Mouse (Mus musculus): Measurements from ENCODE around the gene Gadl1. TPM values are rescaled to one million over a fixed set of nuclear protein-coding genes. Genes with fewer than 3 reads are reported as not detected.

Gene Gadl1
- total and polyA plus RNA-seq, 2 experiments from 2014 or later, result 0.21 to 0.44 TPM

- no peaks in the 10 kb centered on the region for H3K36me3 ChIP-seq (ENCODE audit: insufficient read depth, low read length)
- DNase-seq (ENCODE audit: low spot score) (no peak), ATAC-seq (ENCODE audit: low FRiP score) (no peak)
- H3K4me3 ChIP-seq (ENCODE audit: low read depth, low read length), result no peak overlapping the region
- 19% methylated on average over 2 of the region's 2 CpGs for WGBS
- no peak overlapping the region for H3K9ac ChIP-seq (replicated peaks; ENCODE audit: low read length, poor library complexity, severe bottlenecking)
- H3K27me3 ChIP-seq (ENCODE audit: insufficient read depth, low read length), result no peaks in the 10 kb centered on the region
- no peaks in the 10 kb centered on the region for H3K9me3 ChIP-seq (ENCODE audit: low read length)
- no peak for TF ChIP-seq CTCF (IDR thresholded peaks at IDR 0.05)
- no peak overlapping the region for H3K27ac ChIP-seq (ENCODE audit: low read depth, low read length)
- no peak overlapping the region for H3K4me2 ChIP-seq (ENCODE audit: low read depth, low read length, poor library complexity, severe bottlenecking)
- no peaks in the 10 kb centered on the region for H3K4me1 ChIP-seq (ENCODE audit: insufficient read depth, low read length)
Observed at GRCm38 (mm10) chr9:115978478-115978877, 69.2 kb downstream of the Gadl1 start.

GRCm38 (mm10) chr9:115990661-115991060 lies 81.4 kb downstream of the Gadl1 start:
- Histone ChIP-seq H3K4me3 (ENCODE audit: low read depth, low read length) (no peak overlapping the region), H3K27ac (ENCODE audit: low read depth, low read length) (no peak overlapping the region), H3K4me2 (ENCODE audit: low read depth, low read length, poor library complexity, severe bottlenecking) (no peak overlapping the region), H3K9me3 (ENCODE audit: low read length) (no peaks in the 10 kb centered on the region), H3K9ac (replicated peaks; ENCODE audit: low read length, poor library complexity, severe bottlenecking) (no peak overlapping the region), H3K4me1 (ENCODE audit: insufficient read depth, low read length) (no peaks in the 10 kb centered on the region), H3K27me3 (ENCODE audit: insufficient read depth, low read length) (no peaks in the 10 kb centered on the region), H3K36me3 (ENCODE audit: insufficient read depth, low read length) (no peaks in the 10 kb centered on the region)
- TF ChIP-seq CTCF (IDR thresholded peaks at IDR 0.05), result peak; percentile 31
- DNase-seq (ENCODE audit: low spot score) (no peak), ATAC-seq (ENCODE audit: low FRiP score) (no peak)
- WGBS, result 92% methylated on average over 7 of the region's 7 CpGs

- Histone ChIP-seq H3K9ac (replicated peaks; ENCODE audit: low read length, poor library complexity, severe bottlenecking) (no peak overlapping the region), H3K9me3 (ENCODE audit: low read length) (no peaks in the 10 kb centered on the region), H3K27ac (ENCODE audit: low read depth, low read length) (no peak overlapping the region), H3K4me3 (ENCODE audit: low read depth, low read length) (no peak overlapping the region), H3K27me3 (ENCODE audit: insufficient read depth, low read length) (no peaks in the 10 kb centered on the region), H3K36me3 (ENCODE audit: insufficient read depth, low read length) (no peaks in the 10 kb centered on the region), H3K4me1 (ENCODE audit: insufficient read depth, low read length) (no peaks in the 10 kb centered on the region), H3K4me2 (ENCODE audit: low read depth, low read length, poor library complexity, severe bottlenecking) (no peak overlapping the region)
- WGBS, result 85% methylated on average over 2 of the region's 2 CpGs
- ATAC-seq (ENCODE audit: low FRiP score) (no peak), DNase-seq (ENCODE audit: low spot score) (no peak)
- no peak for TF ChIP-seq CTCF (IDR thresholded peaks at IDR 0.05)
Observed at GRCm38 (mm10) chr9:115994772-115995171, 85.5 kb downstream of the Gadl1 start.

- DNase-seq (ENCODE audit: low spot score) (peak; percentile 27), ATAC-seq (ENCODE audit: low FRiP score) (no peak)
- Histone ChIP-seq H3K27ac (ENCODE audit: low read depth, low read length) (no peak overlapping the region), H3K4me3 (ENCODE audit: low read depth, low read length) (no peak overlapping the region), H3K36me3 (ENCODE audit: insufficient read depth, low read length) (no peaks in the 10 kb centered on the region), H3K4me2 (ENCODE audit: low read depth, low read length, poor library complexity, severe bottlenecking) (no peak overlapping the region), H3K9me3 (ENCODE audit: low read length) (no peaks in the 10 kb centered on the region), H3K4me1 (ENCODE audit: insufficient read depth, low read length) (no peaks in the 10 kb centered on the region), H3K27me3 (ENCODE audit: insufficient read depth, low read length) (no peaks in the 10 kb centered on the region), H3K9ac (replicated peaks; ENCODE audit: low read length, poor library complexity, severe bottlenecking) (no peak overlapping the region)
- no peak for TF ChIP-seq CTCF (IDR thresholded peaks at IDR 0.05)
- WGBS, result 64% methylated on average over 23 of the region's 23 CpGs
Observed at GRCm38 (mm10) chr9:115995856-115996560, 86.8 kb downstream of the Gadl1 start.

- Histone ChIP-seq H3K27me3 (ENCODE audit: insufficient read depth, low read length) (no peaks in the 10 kb centered on the region), H3K9me3 (ENCODE audit: low read length) (no peaks in the 10 kb centered on the region), H3K27ac (ENCODE audit: low read depth, low read length) (no peak overlapping the region), H3K4me1 (ENCODE audit: insufficient read depth, low read length) (no peaks in the 10 kb centered on the region), H3K9ac (replicated peaks; ENCODE audit: low read length, poor library complexity, severe bottlenecking) (no peak overlapping the region), H3K4me2 (ENCODE audit: low read depth, low read length, poor library complexity, severe bottlenecking) (no peak overlapping the region), H3K36me3 (ENCODE audit: insufficient read depth, low read length) (no peaks in the 10 kb centered on the region), H3K4me3 (ENCODE audit: low read depth, low read length) (no peak overlapping the region)
- DNase-seq (ENCODE audit: low spot score) (no peak), ATAC-seq (ENCODE audit: low FRiP score) (no peak)
- TF ChIP-seq CTCF (IDR thresholded peaks at IDR 0.05), result no peak
- WGBS, result 64% methylated on average over 4 of the region's 4 CpGs
Observed at GRCm38 (mm10) chr9:115998383-115998782, 89.1 kb downstream of the Gadl1 start.

- WGBS, result 79% methylated on average over 8 of the region's 8 CpGs
- Histone ChIP-seq H3K27ac (ENCODE audit: low read depth, low read length) (no peak overlapping the region), H3K36me3 (ENCODE audit: insufficient read depth, low read length) (no peaks in the 10 kb centered on the region), H3K27me3 (ENCODE audit: insufficient read depth, low read length) (no peaks in the 10 kb centered on the region), H3K9ac (replicated peaks; ENCODE audit: low read length, poor library complexity, severe bottlenecking) (no peak overlapping the region), H3K4me3 (ENCODE audit: low read depth, low read length) (no peak overlapping the region), H3K4me2 (ENCODE audit: low read depth, low read length, poor library complexity, severe bottlenecking) (no peak overlapping the region), H3K9me3 (ENCODE audit: low read length) (no peaks in the 10 kb centered on the region), H3K4me1 (ENCODE audit: insufficient read depth, low read length) (no peaks in the 10 kb centered on the region)
- no peak for TF ChIP-seq CTCF (IDR thresholded peaks at IDR 0.05)
- DNase-seq (ENCODE audit: low spot score) (no peak), ATAC-seq (ENCODE audit: low FRiP score) (no peak)
Observed at GRCm38 (mm10) chr9:115999361-115999990, 90.2 kb downstream of the Gadl1 start.

Measured in midbrain, postnatal 0 days (tissue).